In the genomic region with DNA sequence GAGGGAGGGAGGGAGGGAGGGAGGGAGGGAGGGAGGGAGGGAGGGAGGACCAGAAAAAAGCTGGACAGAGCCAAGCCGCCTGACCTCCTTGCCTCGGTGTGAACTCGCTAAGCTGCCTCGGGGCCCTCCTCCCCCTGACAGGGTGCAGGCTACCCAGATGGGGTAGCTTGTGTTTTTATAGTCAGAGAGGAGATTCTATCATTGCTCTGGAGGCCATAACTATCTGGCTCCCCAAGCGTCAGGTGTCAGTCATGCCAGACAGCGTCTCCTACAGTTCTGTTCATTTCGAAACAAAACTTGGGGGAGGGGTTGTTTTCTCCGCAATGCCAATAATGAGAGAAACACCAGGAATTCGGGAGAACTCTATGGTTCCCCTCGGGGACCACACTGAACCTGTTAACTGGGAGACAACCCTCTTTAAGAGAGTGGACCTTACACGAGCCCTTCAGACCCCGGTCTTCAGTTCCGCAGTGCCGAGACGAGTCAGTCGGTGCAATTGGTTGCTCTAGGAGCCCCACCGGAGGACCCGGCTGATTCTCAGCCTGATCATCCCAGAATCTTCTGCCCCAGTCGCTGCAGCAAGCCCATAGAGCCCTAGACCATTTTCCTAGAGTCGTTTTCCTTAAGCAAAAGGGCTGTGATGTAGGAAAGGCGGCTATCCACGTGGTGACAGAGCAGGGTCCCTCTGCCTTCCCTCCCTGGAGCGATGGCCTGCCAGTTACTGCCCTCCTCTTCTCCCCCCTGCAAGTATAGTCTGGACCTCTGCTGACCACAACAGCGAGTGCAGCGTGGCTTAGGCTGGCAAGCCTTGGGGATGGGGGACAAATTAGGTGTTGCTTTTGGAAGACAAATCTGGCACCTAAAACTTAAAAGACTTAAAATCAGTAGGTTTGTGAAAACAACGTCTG, we compare ENCODE assay signal across 8 mouse cellular contexts. TPM values are rescaled to one million over a fixed set of nuclear protein-coding genes. Genes with fewer than 3 reads are reported as not detected.
DNase-seq lines count a peak whose midpoint lies in the region; ATAC-seq lines count a peak whose summit lies in the region.

No protein-coding gene starts in this region.

- H3K36me3 ChIP-seq in kidney, embryonic 14.5 days (ENCODE audit: control insufficient read depth, insufficient read depth, low read length) = no peaks in the 10 kb centered on the region
- no peaks in the 10 kb centered on the region for H3K36me3 ChIP-seq in forebrain, embryonic 11.5 days (ENCODE audit: control insufficient read depth, insufficient read depth, low read length)
- no peaks in the 10 kb centered on the region for H3K36me3 ChIP-seq in limb, embryonic 10.5 days
- H3K36me3 ChIP-seq in neural tube, embryonic 15.5 days = no peaks in the 10 kb centered on the region

- ATAC-seq in kidney, embryonic 14.5 days (ENCODE audit: low FRiP score, low TSS enrichment) = no peak
- no peak for ATAC-seq in forebrain, embryonic 11.5 days (replicated peaks; ENCODE audit: low FRiP score)
- no peak for ATAC-seq in neural tube, embryonic 15.5 days (ENCODE audit: low FRiP score)

- WGBS in kidney, embryonic 14.5 days = under 1% methylated on average over 26 of the region's 26 CpGs
- WGBS in forebrain, embryonic 11.5 days = 1% methylated on average over 26 of the region's 26 CpGs
- under 1% methylated on average over 26 of the region's 26 CpGs for WGBS in limb, embryonic 10.5 days
- WGBS in neural tube, embryonic 15.5 days = under 1% methylated on average over 26 of the region's 26 CpGs

- no peak for DNase-seq in kidney, adult 11 months
- DNase-seq in forebrain, embryonic 11.5 days (ENCODE audit: low spot score) = peak; percentile 60
- DNase-seq in limb, embryonic 10.5 days (ENCODE audit: low spot score) = peak; percentile 48
- DNase-seq in urinary bladder, postnatal 10 days (ENCODE audit: low spot score) = no peak
- no peak for DNase-seq in cerebellum, postnatal 4 days (ENCODE audit: low spot score in 2 of 2)
- no peak for DNase-seq in left cerebral cortex, postnatal 4 days

- intact Hi-C loops in left cerebral cortex, postnatal 4 days (cut with DNase I) = no loop called here

- H3K9me3 ChIP-seq in kidney, embryonic 14.5 days (ENCODE audit: control insufficient read depth, low read length) = no peaks in the 10 kb centered on the region
- H3K9me3 ChIP-seq in forebrain, embryonic 11.5 days (ENCODE audit: control insufficient read depth, low read length) = no peaks in the 10 kb centered on the region
- no peaks in the 10 kb centered on the region for H3K9me3 ChIP-seq in limb, embryonic 10.5 days (replicated peaks)
- no peaks in the 10 kb centered on the region for H3K9me3 ChIP-seq in neural tube, embryonic 15.5 days (replicated peaks)

- no peak overlapping the region for H3K9ac ChIP-seq in kidney, embryonic 14.5 days (ENCODE audit: low read depth, low read length)
- H3K9ac ChIP-seq in forebrain, embryonic 11.5 days (ENCODE audit: low read length) = no peak overlapping the region; the same call in 1 of the 2 replicates
- 0 out of 2 replicates have a peak overlapping the region, but pooled peaks have one; percentile 39 for H3K9ac ChIP-seq in neural tube, embryonic 15.5 days (replicated peaks)

- H3K27ac ChIP-seq in kidney, embryonic 14.5 days (ENCODE audit: low read depth, low read length) = no peak overlapping the region
- H3K27ac ChIP-seq in forebrain, embryonic 11.5 days (ENCODE audit: low read depth, low read length) = no peak overlapping the region
- H3K27ac ChIP-seq in limb, embryonic 10.5 days = no peak overlapping the region
- no peak overlapping the region for H3K27ac ChIP-seq in neural tube, embryonic 15.5 days (replicated peaks)

- H3K4me2 ChIP-seq in kidney, embryonic 14.5 days (replicated peaks; ENCODE audit: low read depth, low read length) = peak overlapping the region; percentile 47
- peak overlapping the region; percentile 54 for H3K4me2 ChIP-seq in forebrain, embryonic 11.5 days (ENCODE audit: low read depth, low read length, severe bottlenecking)
- peak overlapping the region; percentile 100 for H3K4me2 ChIP-seq in neural tube, embryonic 15.5 days

- peaks cover 7% of the 10 kb centered on the region; the same call in 1 of the 2 replicates for H3K4me1 ChIP-seq in kidney, embryonic 14.5 days (ENCODE audit: control insufficient read depth, insufficient read depth, low read length)
- H3K4me1 ChIP-seq in forebrain, embryonic 11.5 days (replicated peaks; ENCODE audit: control insufficient read depth, insufficient read depth, low read length) = peaks cover 4% of the 10 kb centered on the region; the same call in 1 of the 2 replicates
- H3K4me1 ChIP-seq in limb, embryonic 10.5 days = peaks cover 41% of the 10 kb centered on the region
- H3K4me1 ChIP-seq in neural tube, embryonic 15.5 days = peaks cover 37% of the 10 kb centered on the region

- peaks cover 46% of the 10 kb centered on the region for H3K27me3 ChIP-seq in kidney, embryonic 14.5 days (ENCODE audit: control insufficient read depth, insufficient read depth, low read length)
- H3K27me3 ChIP-seq in forebrain, embryonic 11.5 days (ENCODE audit: control insufficient read depth, insufficient read depth, low read length) = peaks cover 31% of the 10 kb centered on the region
- H3K27me3 ChIP-seq in limb, embryonic 10.5 days (ENCODE audit: low read depth, poor library complexity, severe bottlenecking) = peaks cover 82% of the 10 kb centered on the region
- H3K27me3 ChIP-seq in neural tube, embryonic 15.5 days (replicated peaks) = peaks cover 56% of the 10 kb centered on the region

- peak overlapping the region; percentile 32 for H3K4me3 ChIP-seq in kidney, embryonic 14.5 days (ENCODE audit: low read length)
- H3K4me3 ChIP-seq in forebrain, embryonic 11.5 days (ENCODE audit: low read depth, low read length) = peak overlapping the region; percentile 25
- H3K4me3 ChIP-seq in limb, embryonic 10.5 days = peak overlapping the region; percentile 63
- H3K4me3 ChIP-seq in neural tube, embryonic 15.5 days (replicated peaks) = peak overlapping the region; percentile 39

RNA-seq across cellular contexts. Expression of a gene that starts 1.2 kb away (rescaled TPM):
- polyA plus RNA-seq in kidney, embryonic 14.5 days (2014; fragmentation: Nextera tagmentation; extraction: Ambion mirVana) = 5.6 and 13.8 TPM in 2 replicates
- polyA plus RNA-seq in forebrain, embryonic 11.5 days (2014; fragmentation: Nextera tagmentation; extraction: Ambion mirVana) = 3.0 and 3.1 TPM in 2 replicates
- polyA plus RNA-seq in limb, embryonic 10.5 days (2016; fragmentation: Nextera tagmentation; extraction: Ambion mirVana) = 0.15 and 0.18 TPM in 2 replicates
- 0.46 and 0.66 TPM in 2 replicates for polyA plus RNA-seq in neural tube, embryonic 15.5 days (2015; fragmentation: Nextera tagmentation; extraction: Ambion mirVana)
- under 1 TPM; 0.34 to 0.54 TPM for total RNA-seq in left cerebral cortex, postnatal 4 days (2021)

RNA-seq across cellular contexts. Expression of a gene that starts 59.9 kb away (rescaled TPM):
- 19.7 and 24.1 TPM in 2 replicates for polyA plus RNA-seq in kidney, embryonic 14.5 days (2014; fragmentation: Nextera tagmentation; extraction: Ambion mirVana)
- polyA plus RNA-seq in forebrain, embryonic 11.5 days (2014; fragmentation: Nextera tagmentation; extraction: Ambion mirVana) = 11.0 and 18.8 TPM in 2 replicates
- polyA plus RNA-seq in limb, embryonic 10.5 days (2016; fragmentation: Nextera tagmentation; extraction: Ambion mirVana) = 16.1 and 16.8 TPM in 2 replicates
- polyA plus RNA-seq in neural tube, embryonic 15.5 days (2015; fragmentation: Nextera tagmentation; extraction: Ambion mirVana) = 23.9 and 26.0 TPM in 2 replicates
- total RNA-seq in left cerebral cortex, postnatal 4 days (2021) = 10 to 100 TPM; 25.4 to 29.3 TPM

Comparison
In these comparisons a context has a peak if more than half of its experiments do, and no peak if none do; other contexts are left out.
1. H3K4me2 ChIP-seq: peak in every context shown above with its lines; median percentile 100 in neural tube, embryonic 15.5 days; 54 in forebrain, embryonic 11.5 days; 47 in kidney, embryonic 14.5 days.
2. DNase-seq: peak in forebrain, embryonic 11.5 days (single experiment) and limb, embryonic 10.5 days (single experiment); none in kidney, adult 11 months (single experiment), urinary bladder, postnatal 10 days (single experiment), cerebellum, postnatal 4 days (0 of 2) and left cerebral cortex, postnatal 4 days (single experiment).
3. Peak in every context shown above with its lines, with median percentiles within 50 percentile points of each other: H3K4me3 ChIP-seq.